Mouse (Mus musculus) hindbrain, embryonic 12.5 days (tissue): ENCODE data around the gene Nsun7. TPM values are rescaled to one million over a fixed set of nuclear protein-coding genes. Genes with fewer than 3 reads are reported as not detected.

Source experiments
- ATAC-seq: fragments of 200-750 bp; cut with Nextera tagmentation; 2 replicates; pipeline ENCODE4 v1.8.0; 2017; ENCODE audit warnings: moderate TSS enrichment; ENCODE audit not compliant: low FRiP score
- H3K27ac ChIP-seq: fragments of 300-500 bp; sonication (generic); 2 replicates; pipeline ENCODE4 v1.5.1; 2016; ENCODE audit warnings: mild to moderate bottlenecking
- H3K27me3 ChIP-seq: fragments of 300-500 bp; sonication (generic); 2 replicates; pipeline ENCODE4 v1.6.1; 2016; ENCODE audit warnings: mild to moderate bottlenecking
- H3K36me3 ChIP-seq: fragments of 300-500 bp; sonication (generic); 2 replicates; pipeline ENCODE4 v1.6.1; 2016; ENCODE audit warnings: mild to moderate bottlenecking
- H3K4me1 ChIP-seq: fragments of 300-500 bp; sonication (generic); 2 replicates; pipeline ENCODE4 v1.6.1; 2016
- H3K4me2 ChIP-seq: fragments of 300-500 bp; sonication (generic); replicated peaks from 2 replicates; pipeline ENCODE4 v1.6.1; 2016; ENCODE audit warnings: mild to moderate bottlenecking
- H3K4me3 ChIP-seq: fragments of 300-500 bp; sonication (generic); 2 replicates; pipeline ENCODE4 v1.5.1; 2016; ENCODE audit warnings: mild to moderate bottlenecking
- H3K9ac ChIP-seq: fragments of 300-500 bp; sonication (generic); 2 replicates; pipeline ENCODE4 v1.6.1; 2016; ENCODE audit warnings: mild to moderate bottlenecking, moderate library complexity
- H3K9me3 ChIP-seq: fragments of 300-500 bp; sonication (generic); replicated peaks from 2 replicates; pipeline ENCODE4 v1.6.1; 2016; ENCODE audit warnings: mild to moderate bottlenecking
- WGBS: fragments of 180-500 bp; shearing (Covaris S2); methylation state at CpG from one replicate; pipeline ENCODE4 v1.1.7; 2016; 5-methylcytosine and 5-hydroxymethylcytosine counted together
- polyA plus RNA-seq: library from polyadenylated mRNA; unstranded; fragments of >200 nt; fragmentation: Nextera tagmentation; extraction: Ambion mirVana; gene quantifications from 2 replicates; pipeline ENCODE4 v1.2.1, GENCODE M21; 2016

Nsun7 gene
- polyA plus RNA-seq, 1 experiment from 2014 or later: 1.8 TPM

GRCm38 (mm10) chr5:66294952-66295351, 35.3 kb downstream of the Nsun7 start:
- no peak overlapping the region for H3K4me2 ChIP-seq
- no peaks in the 10 kb centered on the region for H3K4me1 ChIP-seq
- H3K36me3 ChIP-seq: 0 out of 2 replicates have a peak, but pooled peaks cover 2% of the 10 kb centered on the region
- H3K27ac ChIP-seq: no peak overlapping the region
- no peak for ATAC-seq
- no peak overlapping the region for H3K9ac ChIP-seq
- H3K4me3 ChIP-seq: no peak overlapping the region
- 96% methylated on average over 4 of the region's 4 CpGs for WGBS
- H3K9me3 ChIP-seq: no peaks in the 10 kb centered on the region; the same call in 1 of the 2 replicates
- no peaks in the 10 kb centered on the region for H3K27me3 ChIP-seq

GRCm38 (mm10) chr5:66296116-66296515, 36.4 kb downstream of the Nsun7 start:
- no peak overlapping the region for H3K4me3 ChIP-seq
- H3K27ac ChIP-seq: no peak overlapping the region
- no peak overlapping the region for H3K4me2 ChIP-seq
- 0 out of 2 replicates have a peak, but pooled peaks cover 2% of the 10 kb centered on the region for H3K36me3 ChIP-seq
- H3K9ac ChIP-seq: no peak overlapping the region
- no peaks in the 10 kb centered on the region for H3K9me3 ChIP-seq
- ATAC-seq: no peak
- 93% methylated on average over 5 of the region's 5 CpGs for WGBS
- no peaks in the 10 kb centered on the region for H3K4me1 ChIP-seq
- H3K27me3 ChIP-seq: no peaks in the 10 kb centered on the region

GRCm38 (mm10) chr5:66298856-66299255, 39.2 kb downstream of the Nsun7 start:
- Histone ChIP-seq H3K4me1 (no peaks in the 10 kb centered on the region), H3K9ac (no peak overlapping the region), H3K27ac (no peak overlapping the region), H3K9me3 (no peaks in the 10 kb centered on the region), H3K4me3 (no peak overlapping the region), H3K36me3 (peaks cover 18% of the 10 kb centered on the region), H3K27me3 (no peaks in the 10 kb centered on the region), H3K4me2 (no peak overlapping the region)
- 94% methylated on average over 6 of the region's 6 CpGs for WGBS
- no peak for ATAC-seq

GRCm38 (mm10) chr5:66300576-66300975, 40.9 kb downstream of the Nsun7 start:
- Histone ChIP-seq H3K27ac (no peak overlapping the region), H3K4me1 (no peaks in the 10 kb centered on the region), H3K4me3 (no peak overlapping the region), H3K36me3 (peaks cover 18% of the 10 kb centered on the region), H3K9me3 (no peaks in the 10 kb centered on the region), H3K4me2 (no peak overlapping the region), H3K9ac (no peak overlapping the region), H3K27me3 (no peaks in the 10 kb centered on the region)
- ATAC-seq: no peak
- 90% methylated on average over 13 of the region's 13 CpGs for WGBS

GRCm38 (mm10) chr5:66302085-66302815, 42.6 kb downstream of the Nsun7 start:
- no peak overlapping the region for H3K4me3 ChIP-seq
- ATAC-seq: no peak
- no peak overlapping the region for H3K4me2 ChIP-seq
- no peak overlapping the region for H3K27ac ChIP-seq
- no peaks in the 10 kb centered on the region for H3K4me1 ChIP-seq
- H3K9me3 ChIP-seq: no peaks in the 10 kb centered on the region
- H3K36me3 ChIP-seq: peaks cover 30% of the 10 kb centered on the region
- WGBS: 93% methylated on average over 21 of the region's 21 CpGs
- H3K9ac ChIP-seq: no peak overlapping the region
- H3K27me3 ChIP-seq: no peaks in the 10 kb centered on the region

GRCm38 (mm10) chr5:66302873-66303272, 43.2 kb downstream of the Nsun7 start:
- H3K4me2 ChIP-seq: no peak overlapping the region
- no peak overlapping the region for H3K9ac ChIP-seq
- no peaks in the 10 kb centered on the region for H3K9me3 ChIP-seq
- H3K4me1 ChIP-seq: no peaks in the 10 kb centered on the region
- H3K4me3 ChIP-seq: no peak overlapping the region
- no peak overlapping the region for H3K27ac ChIP-seq
- WGBS: 90% methylated on average over 2 of the region's 2 CpGs
- no peaks in the 10 kb centered on the region for H3K27me3 ChIP-seq
- no peak for ATAC-seq
- H3K36me3 ChIP-seq: peaks cover 36% of the 10 kb centered on the region

GRCm38 (mm10) chr5:66304300-66305067, 44.8 kb downstream of the Nsun7 start:
- H3K27me3 ChIP-seq: no peaks in the 10 kb centered on the region
- 87% methylated on average over 11 of the region's 11 CpGs for WGBS
- no peaks in the 10 kb centered on the region for H3K9me3 ChIP-seq
- no peak overlapping the region for H3K4me2 ChIP-seq
- H3K4me3 ChIP-seq: no peak overlapping the region
- 0 out of 2 replicates have a peak overlapping the region, but pooled peaks have one; percentile 1 for H3K27ac ChIP-seq
- H3K36me3 ChIP-seq: peaks cover 49% of the 10 kb centered on the region
- ATAC-seq: no peak
- H3K4me1 ChIP-seq: no peaks in the 10 kb centered on the region
- no peak overlapping the region for H3K9ac ChIP-seq

GRCm38 (mm10) chr5:66305511-66305910, 45.8 kb downstream of the Nsun7 start:
- H3K4me1 ChIP-seq: no peaks in the 10 kb centered on the region
- H3K27ac ChIP-seq: no peak overlapping the region
- H3K4me2 ChIP-seq: no peak overlapping the region
- no peaks in the 10 kb centered on the region for H3K27me3 ChIP-seq
- no peak overlapping the region for H3K9ac ChIP-seq
- no peak for ATAC-seq
- 83% methylated on average over 8 of the region's 8 CpGs for WGBS
- peaks cover 57% of the 10 kb centered on the region for H3K36me3 ChIP-seq
- no peak overlapping the region for H3K4me3 ChIP-seq
- H3K9me3 ChIP-seq: no peaks in the 10 kb centered on the region

- Histone ChIP-seq H3K27ac (no peak overlapping the region), H3K4me3 (no peak overlapping the region), H3K9me3 (no peaks in the 10 kb centered on the region), H3K27me3 (no peaks in the 10 kb centered on the region), H3K36me3 (peaks cover 46% of the 10 kb centered on the region), H3K4me1 (peaks cover 2% of the 10 kb centered on the region; the same call in 1 of the 2 replicates), H3K9ac (no peak overlapping the region), H3K4me2 (no peak overlapping the region)
- no peak for ATAC-seq
- WGBS: 42% methylated on average over 9 of the region's 9 CpGs
Observed at GRCm38 (mm10) chr5:66310328-66310727, 50.6 kb downstream of the Nsun7 start.

GRCm38 (mm10) chr5:66310806-66311205, 51.1 kb downstream of the Nsun7 start:
- no peak overlapping the region for H3K27ac ChIP-seq
- H3K4me2 ChIP-seq: no peak overlapping the region
- 87% methylated on average over 11 of the region's 11 CpGs for WGBS
- no peak overlapping the region for H3K9ac ChIP-seq
- ATAC-seq: no peak
- no peaks in the 10 kb centered on the region for H3K27me3 ChIP-seq
- H3K4me3 ChIP-seq: no peak overlapping the region
- no peaks in the 10 kb centered on the region for H3K9me3 ChIP-seq
- peaks cover 3% of the 10 kb centered on the region; the same call in 1 of the 2 replicates for H3K4me1 ChIP-seq
- H3K36me3 ChIP-seq: peaks cover 48% of the 10 kb centered on the region

GRCm38 (mm10) chr5:66315791-66316190, 56.1 kb downstream of the Nsun7 start:
- H3K4me1 ChIP-seq: peaks cover 19% of the 10 kb centered on the region
- H3K9ac ChIP-seq: no peak overlapping the region
- no peaks in the 10 kb centered on the region for H3K27me3 ChIP-seq
- H3K4me2 ChIP-seq: no peak overlapping the region
- ATAC-seq: no peak
- 90% methylated on average over 5 of the region's 5 CpGs for WGBS
- no peaks in the 10 kb centered on the region for H3K9me3 ChIP-seq
- peaks cover 7% of the 10 kb centered on the region; the same call in 1 of the 2 replicates for H3K36me3 ChIP-seq
- no peak overlapping the region for H3K27ac ChIP-seq
- H3K4me3 ChIP-seq: no peak overlapping the region

- peak; percentile 26; the same call in 1 of the 2 replicates for ATAC-seq
- Histone ChIP-seq H3K9me3 (no peaks in the 10 kb centered on the region), H3K36me3 (peaks cover 3% of the 10 kb centered on the region; the same call in 1 of the 2 replicates), H3K27ac (peak overlapping the region; percentile 73), H3K4me2 (peak overlapping the region; percentile 19), H3K4me3 (no peak overlapping the region), H3K27me3 (no peaks in the 10 kb centered on the region), H3K4me1 (peaks cover 20% of the 10 kb centered on the region), H3K9ac (no peak overlapping the region)
- WGBS: 65% methylated on average over 6 of the region's 6 CpGs
Observed at GRCm38 (mm10) chr5:66319341-66319740, 59.6 kb downstream of the Nsun7 start.
